Mouse (Mus musculus) kidney, embryonic 16.5 days (tissue): ENCODE measurements around the gene Zbtb25. TPM values are rescaled to one million over a fixed set of nuclear protein-coding genes. Genes with fewer than 3 reads are reported as not detected.

Experiments used
- ATAC-seq: fragments of 200-750 bp; cut with Nextera tagmentation; 2 replicates; pipeline ENCODE4 v1.8.0; 2017; ENCODE audit warnings: moderate TSS enrichment; ENCODE audit not compliant: low FRiP score, low TSS enrichment
- H3K27ac ChIP-seq: fragments of 300-500 bp; sonication (generic); 2 replicates; pipeline ENCODE4 v1.5.1; 2014; ENCODE audit warnings: low read length
- H3K27me3 ChIP-seq: fragments of 300-500 bp; sonication (generic); 2 replicates; pipeline ENCODE4 v1.6.1; 2014; ENCODE audit warnings: low read length, control low read depth, mixed read lengths; ENCODE audit not compliant: insufficient read depth
- H3K36me3 ChIP-seq: fragments of 300-500 bp; sonication (generic); 2 replicates; pipeline ENCODE4 v1.6.1; 2014; ENCODE audit warnings: low read length, control low read depth, mixed read lengths; ENCODE audit not compliant: insufficient read depth
- H3K4me1 ChIP-seq: fragments of 300-500 bp; sonication (generic); 2 replicates; pipeline ENCODE4 v1.6.1; 2014; ENCODE audit warnings: low read length, control low read depth, mixed read lengths; ENCODE audit not compliant: insufficient read depth
- H3K4me2 ChIP-seq: fragments of 300-500 bp; sonication (generic); replicated peaks from 2 replicates; pipeline ENCODE4 v1.6.1; 2014; ENCODE audit warnings: low read depth, low read length
- H3K4me3 ChIP-seq: fragments of 300-500 bp; sonication (generic); 2 replicates; pipeline ENCODE4 v1.5.1; 2014; ENCODE audit warnings: mild to moderate bottlenecking, low read length
- H3K9ac ChIP-seq: fragments of 300-500 bp; sonication (generic); replicated peaks from 2 replicates; pipeline ENCODE4 v1.6.1; 2014; ENCODE audit warnings: low read length
- H3K9me3 ChIP-seq: fragments of 300-500 bp; sonication (generic); 2 replicates; pipeline ENCODE4 v1.6.1; 2016; ENCODE audit warnings: low read length, control low read depth
- WGBS: fragments of 180-500 bp; shearing (Covaris S2); extraction: QIAGEN DNeasy Blood & Tissue Kit; methylation state at CpG from one replicate; pipeline ENCODE4 v1.1.7; 2014; 5-methylcytosine and 5-hydroxymethylcytosine counted together
- polyA plus RNA-seq: library from polyadenylated mRNA; unstranded; fragments of >200 nt; fragmentation: Nextera tagmentation; extraction: Ambion mirVana; gene quantifications from 2 replicates; pipeline ENCODE4 v1.2.1, GENCODE M21; 2015

The Zbtb25 gene
- 14.0 and 15.2 TPM in 2 replicates for polyA plus RNA-seq

DNA sequence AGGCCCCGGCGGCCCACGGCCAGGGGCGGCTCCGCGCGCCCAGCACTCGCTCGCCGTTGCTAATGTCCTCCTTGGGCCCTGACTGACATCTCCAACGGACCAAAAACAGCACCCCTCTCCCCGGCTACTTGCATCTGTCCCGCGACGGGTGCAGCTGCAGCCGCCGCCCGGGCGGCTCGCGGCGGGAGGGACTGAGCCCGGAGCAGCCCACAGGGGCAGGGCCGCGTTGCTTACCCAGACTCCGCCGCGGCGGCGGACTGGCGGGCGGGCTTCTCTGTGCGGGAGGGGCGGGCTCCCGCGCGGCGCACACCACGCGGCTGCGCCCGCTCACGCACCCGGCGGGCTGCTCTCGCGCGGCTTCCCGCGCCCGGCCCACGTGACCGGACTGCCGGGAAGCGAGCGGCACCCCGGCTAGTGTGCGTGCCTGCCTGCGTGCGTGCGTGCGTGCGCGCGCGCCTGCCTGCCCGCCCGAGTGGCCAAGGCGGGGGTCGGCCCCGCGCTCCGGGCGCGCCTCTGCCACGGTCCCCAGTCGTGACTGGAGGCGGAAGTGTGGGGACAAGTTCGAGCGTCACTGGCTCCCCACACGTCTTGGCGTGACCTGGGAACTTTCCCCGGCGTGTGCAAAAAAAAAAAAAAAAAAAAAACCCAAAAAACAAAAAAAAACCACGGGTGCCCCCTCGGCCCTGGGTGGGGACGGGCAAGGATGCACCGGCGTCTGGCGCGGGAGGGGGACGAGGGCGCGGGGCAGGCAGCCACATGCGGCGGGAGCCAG, at the start of gene Zbtb25:
Gene Zbtb25, minus strand, starts transcription at position 397 of the 772 bp plus-strand sequence.
- Histone ChIP-seq H3K4me1 (peaks cover 45% of the 10 kb centered on the region), H3K9me3 (no peaks in the 10 kb centered on the region), H3K4me2 (peak within 1 kb of the TSS; percentile 78), H3K4me3 (peak within 1 kb of the TSS; percentile 97), H3K27ac (peak within 1 kb of the TSS; percentile 100), H3K9ac (peak within 1 kb of the TSS; percentile 100), H3K36me3 (no peaks in the 10 kb centered on the region), H3K27me3 (no peaks in the 10 kb centered on the region)
- WGBS, result under 1% methylated on average over 75 of the region's 96 CpGs
- peak; percentile 76 for ATAC-seq

GRCm38 (mm10) chr12:76418346-76418745, 48.9 kb upstream of the Zbtb25 start:
- Histone ChIP-seq H3K36me3 (no peaks in the 10 kb centered on the region), H3K27me3 (no peaks in the 10 kb centered on the region), H3K27ac (no peak overlapping the region), H3K9me3 (peaks cover 6% of the 10 kb centered on the region), H3K4me1 (peaks cover 6% of the 10 kb centered on the region; the same call in 1 of the 2 replicates), H3K4me2 (no peak overlapping the region), H3K9ac (no peak overlapping the region), H3K4me3 (no peak overlapping the region)
- WGBS, result 95% methylated on average over 5 of the region's 5 CpGs
- no peak for ATAC-seq

- Histone ChIP-seq H3K27me3 (no peaks in the 10 kb centered on the region), H3K36me3 (no peaks in the 10 kb centered on the region), H3K4me2 (peak within 1 kb of the TSS; percentile 82), H3K9ac (peak within 1 kb of the TSS; percentile 61), H3K9me3 (peaks cover 6% of the 10 kb centered on the region), H3K4me3 (peak within 1 kb of the TSS; percentile 49), H3K27ac (peak within 1 kb of the TSS; percentile 70; the same call in 1 of the 2 replicates), H3K4me1 (peaks cover 6% of the 10 kb centered on the region; the same call in 1 of the 2 replicates)
- 1% methylated on average over 37 of the region's 37 CpGs for WGBS
- ATAC-seq, result peak; percentile 91
Measured at GRCm38 (mm10) chr12:76417433-76417854, 48.0 kb upstream of the Zbtb25 start, which contains the start of gene Ppp1r36. Gene Ppp1r36, plus strand, starts transcription at chr12:76417538.

DNA sequence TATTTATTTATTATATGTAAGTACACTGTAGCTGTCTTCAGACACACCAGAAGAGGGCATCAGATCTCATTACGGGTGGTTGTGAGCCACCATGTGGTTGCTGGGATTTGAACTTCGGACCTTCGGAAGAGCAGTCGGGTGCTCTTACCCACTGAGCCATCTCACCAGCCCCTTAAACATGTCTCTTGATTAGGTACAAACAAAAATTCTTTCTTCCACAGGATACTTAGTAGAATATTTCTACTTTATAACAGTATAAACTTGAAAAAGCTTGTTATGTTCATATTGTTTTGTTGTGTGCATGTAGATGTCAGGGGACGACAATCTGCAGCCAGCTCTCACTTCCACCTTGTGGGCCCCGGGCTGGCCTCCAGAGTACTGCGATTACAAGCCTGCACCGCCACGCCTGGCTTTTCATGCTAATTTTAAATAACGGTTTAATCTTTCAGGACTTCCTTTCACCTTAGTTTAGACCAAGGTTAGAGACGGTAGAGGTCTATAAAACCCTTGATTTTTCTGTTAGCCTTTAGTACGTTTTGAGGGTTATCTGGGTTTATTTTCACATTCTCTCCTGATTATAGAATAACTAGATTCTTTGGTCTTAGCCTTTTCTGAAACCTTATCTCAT, 46.1 kb upstream of the Zbtb25 start:
- Histone ChIP-seq H3K9ac (no peak overlapping the region), H3K4me2 (no peak overlapping the region), H3K27ac (no peak overlapping the region), H3K27me3 (no peaks in the 10 kb centered on the region), H3K4me3 (no peak overlapping the region), H3K9me3 (peaks cover 6% of the 10 kb centered on the region), H3K4me1 (peaks cover 6% of the 10 kb centered on the region; the same call in 1 of the 2 replicates), H3K36me3 (no peaks in the 10 kb centered on the region)
- no peak for ATAC-seq
- 87% methylated on average over 11 of the region's 12 CpGs for WGBS

DNA sequence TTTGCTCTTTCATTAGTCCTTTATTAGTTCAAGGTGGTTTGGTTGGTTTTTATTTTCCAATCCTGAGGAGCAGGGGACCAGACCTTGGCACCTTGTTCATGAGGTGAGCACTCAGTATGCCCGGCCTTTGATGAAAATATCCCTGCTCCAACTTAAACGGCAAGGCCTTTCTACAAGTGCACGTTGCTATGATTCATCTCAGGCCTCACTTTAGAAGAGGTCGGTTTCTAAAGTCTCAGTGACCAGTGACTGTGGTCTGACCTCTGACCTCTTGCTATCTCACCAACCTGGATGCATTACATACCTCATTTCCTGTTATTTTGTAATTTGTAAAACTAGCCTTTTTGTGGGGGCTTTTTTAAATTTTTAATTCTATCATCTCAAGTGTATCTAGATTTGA, 39.8 kb upstream of the Zbtb25 start:
- peaks cover 18% of the 10 kb centered on the region for H3K4me1 ChIP-seq
- no peak for ATAC-seq
- 49% methylated on average over 4 of the region's 4 CpGs for WGBS

DNA sequence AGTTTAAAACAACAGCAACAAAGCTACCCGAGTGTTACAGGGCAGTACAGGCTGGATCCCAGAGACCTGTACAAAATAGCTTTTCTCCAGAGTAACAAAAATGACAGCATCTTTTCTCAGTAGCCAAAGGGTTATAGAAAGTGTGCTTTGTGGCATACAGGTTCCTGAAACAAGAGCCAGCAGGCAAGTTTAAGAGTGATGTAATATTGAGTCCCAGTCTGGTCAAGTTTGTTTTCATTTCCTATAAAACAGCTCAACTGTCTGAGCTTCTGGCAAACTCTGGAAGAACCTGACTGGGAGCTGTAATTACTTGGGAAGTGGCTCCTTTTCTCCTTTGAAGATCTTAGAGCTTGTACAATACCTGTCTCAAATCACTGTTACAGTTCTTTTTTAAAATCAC, 37.8 kb upstream of the Zbtb25 start:
- Histone ChIP-seq H3K36me3 (no peaks in the 10 kb centered on the region), H3K9ac (no peak overlapping the region), H3K9me3 (no peaks in the 10 kb centered on the region), H3K4me2 (no peak overlapping the region), H3K27me3 (peaks cover 29% of the 10 kb centered on the region), H3K27ac (no peak overlapping the region), H3K4me3 (no peak overlapping the region), H3K4me1 (peaks cover 22% of the 10 kb centered on the region)
- ATAC-seq, result no peak
- WGBS, result 24% methylated on average over 1 of the region's 1 CpGs

More for the DNA sequence above, 39.8 kb upstream of the Zbtb25 start:
- Histone ChIP-seq H3K4me2 (no peak overlapping the region), H3K9me3 (no peaks in the 10 kb centered on the region), H3K4me3 (no peak overlapping the region), H3K27ac (no peak overlapping the region), H3K9ac (no peak overlapping the region), H3K36me3 (no peaks in the 10 kb centered on the region), H3K27me3 (peaks cover 29% of the 10 kb centered on the region)

DNA sequence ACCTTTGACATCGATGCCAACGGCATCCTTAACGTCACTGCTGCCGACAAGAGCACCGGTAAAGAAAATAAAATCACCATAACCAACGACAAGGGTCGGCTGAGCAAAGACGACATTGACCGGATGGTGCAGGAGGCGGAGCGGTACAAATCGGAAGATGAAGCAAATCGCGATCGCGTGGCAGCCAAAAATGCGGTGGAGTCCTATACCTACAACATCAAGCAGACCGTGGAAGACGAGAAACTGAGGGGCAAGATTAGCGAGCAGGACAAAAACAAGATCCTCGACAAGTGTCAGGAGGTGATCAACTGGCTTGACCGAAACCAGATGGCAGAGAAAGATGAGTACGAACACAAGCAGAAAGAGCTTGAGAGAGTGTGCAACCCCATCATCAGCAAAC, 36.6 kb upstream of the Zbtb25 start:
- Histone ChIP-seq H3K4me1 (peaks cover 22% of the 10 kb centered on the region), H3K27me3 (peaks cover 29% of the 10 kb centered on the region), H3K4me2 (peak overlapping the region; percentile 83), H3K9ac (peak overlapping the region; percentile 44; the same call in 1 of the 2 replicates), H3K36me3 (no peaks in the 10 kb centered on the region), H3K4me3 (peak overlapping the region; percentile 70), H3K27ac (no peak overlapping the region), H3K9me3 (no peaks in the 10 kb centered on the region)
- WGBS, result 1% methylated on average over 23 of the region's 23 CpGs
- ATAC-seq, result no peak

- H3K27me3 ChIP-seq, result peaks cover 29% of the 10 kb centered on the region
- peaks cover 22% of the 10 kb centered on the region for H3K4me1 ChIP-seq
- no peak overlapping the region for H3K27ac ChIP-seq
- ATAC-seq, result no peak
- peak overlapping the region; percentile 70 for H3K4me3 ChIP-seq
- H3K4me2 ChIP-seq, result peak overlapping the region; percentile 83
- H3K36me3 ChIP-seq, result no peaks in the 10 kb centered on the region
- 3% methylated on average over 64 of the region's 64 CpGs for WGBS
- H3K9ac ChIP-seq, result peak overlapping the region; percentile 44
- H3K9me3 ChIP-seq, result no peaks in the 10 kb centered on the region
Measured at GRCm38 (mm10) chr12:76405183-76405970, 36.0 kb upstream of the Zbtb25 start.

- no peaks in the 10 kb centered on the region for H3K9me3 ChIP-seq
- no peak overlapping the region for H3K9ac ChIP-seq
- 9% methylated on average over 20 of the region's 20 CpGs for WGBS
- H3K27me3 ChIP-seq, result peaks cover 29% of the 10 kb centered on the region
- peaks cover 22% of the 10 kb centered on the region for H3K4me1 ChIP-seq
- H3K4me2 ChIP-seq, result peak overlapping the region; percentile 83
- ATAC-seq, result no peak
- H3K36me3 ChIP-seq, result no peaks in the 10 kb centered on the region
- no peak overlapping the region for H3K27ac ChIP-seq
- H3K4me3 ChIP-seq, result peak overlapping the region; percentile 70
Measured at GRCm38 (mm10) chr12:76404836-76405182, 35.4 kb upstream of the Zbtb25 start.
